Mouse (Mus musculus) bone marrow macrophage, adult 2 months (primary cell): ENCODE measurements around the gene Ndufaf4.
"Not testable (repeated sequence)": the region's sequence is repeated elsewhere in the genome, so short reads cannot be mapped to it uniquely, and the experiment has no call there.

Experiments
- CTCF ChIP-seq: IDR thresholded peaks from 2 replicates; pipeline ENCODE4 v1.5.1; 2012; ENCODE audit warnings: low read depth, mild to moderate bottlenecking, low read length, moderate library complexity
- POLR2A ChIP-seq: IDR thresholded peaks from 2 replicates; pipeline ENCODE4 v1.6.1; 2012; ENCODE audit warnings: mild to moderate bottlenecking, low read depth, low read length, borderline replicate concordance

GRCm38 (mm10) chr4:24889386-24889785 lies 8.5 kb upstream of the Ndufaf4 start:
- TF ChIP-seq CTCF, POLR2A: not testable (repeated sequence)
